Mouse (Mus musculus) E14TG2a.4 (cell line): ENCODE measurements around the gene Dok3.

Experiments used
- CTCF ChIP-seq: conservative IDR thresholded peaks from 2 replicates; pipeline ENCODE4 v1.5.1; 2014; ENCODE audit warnings: low read length
- NANOG ChIP-seq: IDR thresholded peaks from 2 replicates; pipeline ENCODE4 v1.6.1; 2014; ENCODE audit warnings: borderline replicate concordance, low read length, mixed read lengths

GRCm38 (mm10) chr13:55494883-55495621, 34.0 kb downstream of the Dok3 start:
- TF ChIP-seq CTCF (no peak), NANOG (no peak)
